Mouse (Mus musculus) heart, postnatal 4 days (tissue): ENCODE measurements around the gene Pde7b. TPM values are rescaled to one million over a fixed set of nuclear protein-coding genes. Genes with fewer than 3 reads are reported as not detected.

Source experiments
- DNase-seq: peaks from one replicate; pipeline ENCODE4 v3.0.0; 2021
- total RNA-seq, 2 experiments: library from RNA; stranded (reverse); gene quantifications; 2 replicates each; pipeline ENCODE4 v1.2.3; 2021

The Pde7b gene
- total RNA-seq, 2 experiments from 2014 or later: 26.5 to 26.8 TPM

- DNase-seq: no peak
These were observed 71.6 kb downstream of the Pde7b start for GRCm38 (mm10) chr10:20653299-20653698.

- DNase-seq: no peak
These were observed 88.5 kb downstream of the Pde7b start for GRCm38 (mm10) chr10:20636381-20636780.

- no peak for DNase-seq
These were observed 91.8 kb downstream of the Pde7b start for GRCm38 (mm10) chr10:20633085-20633415.

GRCm38 (mm10) chr10:20632256-20633084, 92.4 kb downstream of the Pde7b start:
- no peak for DNase-seq

- peak; percentile 45 for DNase-seq
These were observed 94.8 kb downstream of the Pde7b start for GRCm38 (mm10) chr10:20630122-20630521.

GRCm38 (mm10) chr10:20625702-20626375, 99.0 kb downstream of the Pde7b start:
- DNase-seq: no peak

GRCm38 (mm10) chr10:20621661-20622454, 103.0 kb downstream of the Pde7b start:
- DNase-seq: no peak

- no peak for DNase-seq
These were observed 118.9 kb downstream of the Pde7b start for GRCm38 (mm10) chr10:20606007-20606406.

GRCm38 (mm10) chr10:20595107-20595810, 129.6 kb downstream of the Pde7b start:
- DNase-seq: no peak

GRCm38 (mm10) chr10:20594015-20594414, 130.9 kb downstream of the Pde7b start:
- no peak for DNase-seq

- no peak for DNase-seq
These were observed 134.8 kb downstream of the Pde7b start for GRCm38 (mm10) chr10:20590100-20590499.

- no peak for DNase-seq
These were observed 138.9 kb downstream of the Pde7b start for GRCm38 (mm10) chr10:20585959-20586358.

GRCm38 (mm10) chr10:20575002-20575401, 149.9 kb downstream of the Pde7b start:
- DNase-seq: no peak

GRCm38 (mm10) chr10:20574414-20574813, 150.5 kb downstream of the Pde7b start:
- DNase-seq: no peak

- DNase-seq: no peak
These were observed 153.4 kb downstream of the Pde7b start for GRCm38 (mm10) chr10:20571521-20571920.

GRCm38 (mm10) chr10:20568630-20569029, 156.2 kb downstream of the Pde7b start:
- DNase-seq: peak; percentile 66

GRCm38 (mm10) chr10:20567684-20568236, 157.1 kb downstream of the Pde7b start:
- no peak for DNase-seq

- DNase-seq: no peak
These were observed 168.4 kb downstream of the Pde7b start for GRCm38 (mm10) chr10:20556477-20556876.

GRCm38 (mm10) chr10:20551341-20551740, 173.5 kb downstream of the Pde7b start:
- DNase-seq: no peak

GRCm38 (mm10) chr10:20550771-20551170, 174.1 kb downstream of the Pde7b start:
- peak; percentile 43 for DNase-seq

- no peak for DNase-seq
These were observed 174.7 kb downstream of the Pde7b start for GRCm38 (mm10) chr10:20550161-20550560.
